16 mouse cellular contexts compared by ENCODE assay signal in genomic region chr9:79430417-79430816, GRCm38 (mm10).
DNase-seq lines count a peak whose midpoint lies in the region; ATAC-seq and TF ChIP-seq lines count a peak whose summit lies in the region.
"Had no signal": no experiment of that assay in that cellular context is flagged by ENCODE, and none has a peak within 500 bp of the region (broad histone marks: within the 10 kb centered on the region; RNA-seq: fewer than 3 reads in every experiment).

No protein-coding gene starts in this region.

- DNase-seq in forebrain, postnatal 0 days, result peak; percentile 9
- DNase-seq in forebrain, embryonic 11.5 days (ENCODE audit: low spot score), result no peak
- peak; percentile 42 for DNase-seq in midbrain, postnatal 0 days (ENCODE audit: low spot score)
- peak; percentile 35 to 75 for DNase-seq in cerebellum, adult 2 months
- DNase-seq in cerebellum, postnatal 36 days, result peak; percentile 45 to 49
- DNase-seq in natural killer cell, adult 2 months (ENCODE audit: low spot score in 2 of 2), result no peak
- no peak for DNase-seq in limb, embryonic 10.5 days (ENCODE audit: low spot score)
- DNase-seq: gastrocnemius, postnatal 36 days; liver; lung, adult 18-20 months; right cerebral cortex, adult 18-20 months had no signal

- no peaks in the 10 kb centered on the region for H3K4me1 ChIP-seq in forebrain, postnatal 0 days (ENCODE audit: insufficient read depth)
- H3K4me1 ChIP-seq in forebrain, embryonic 11.5 days (replicated peaks; ENCODE audit: control insufficient read depth, insufficient read depth, low read length), result no peaks in the 10 kb centered on the region
- no peaks in the 10 kb centered on the region for H3K4me1 ChIP-seq in midbrain, postnatal 0 days (ENCODE audit: insufficient read depth, low read length)
- H3K4me1 ChIP-seq in midbrain, embryonic 15.5 days, result no peaks in the 10 kb centered on the region
- H3K4me1 ChIP-seq in cerebellum, adult 2 months (ENCODE audit: control insufficient read depth, insufficient read depth, low read length), result peaks cover 3% of the 10 kb centered on the region; the same call in 1 of the 2 replicates
- H3K4me1 ChIP-seq in limb, embryonic 10.5 days, result no peaks in the 10 kb centered on the region
- H3K4me1 ChIP-seq: intestine, embryonic 15.5 days; megakaryocyte, embryonic 14.5 days had no signal

- no peaks in the 10 kb centered on the region for H3K27me3 ChIP-seq in forebrain, postnatal 0 days (ENCODE audit: insufficient read depth, low read length)
- no peaks in the 10 kb centered on the region for H3K27me3 ChIP-seq in forebrain, embryonic 11.5 days (ENCODE audit: control insufficient read depth, insufficient read depth, low read length)
- no peaks in the 10 kb centered on the region for H3K27me3 ChIP-seq in midbrain, postnatal 0 days (ENCODE audit: insufficient read depth, low read length)
- no peaks in the 10 kb centered on the region for H3K27me3 ChIP-seq in midbrain, embryonic 15.5 days (replicated peaks)
- H3K27me3 ChIP-seq in cerebellum, adult 2 months (ENCODE audit: control insufficient read depth, insufficient read depth, low read length), result no peaks in the 10 kb centered on the region
- no peaks in the 10 kb centered on the region for H3K27me3 ChIP-seq in limb, embryonic 10.5 days (ENCODE audit: low read depth, poor library complexity, severe bottlenecking)
- H3K27me3 ChIP-seq: CH12.LX; intestine, embryonic 15.5 days; megakaryocyte, embryonic 14.5 days had no signal

- no peaks in the 10 kb centered on the region for H3K36me3 ChIP-seq in forebrain, postnatal 0 days (ENCODE audit: insufficient read depth)
- no peaks in the 10 kb centered on the region for H3K36me3 ChIP-seq in forebrain, embryonic 11.5 days (ENCODE audit: control insufficient read depth, insufficient read depth, low read length)
- H3K36me3 ChIP-seq in midbrain, postnatal 0 days (ENCODE audit: insufficient read depth, low read length), result no peaks in the 10 kb centered on the region
- H3K36me3 ChIP-seq in midbrain, embryonic 15.5 days (replicated peaks), result no peaks in the 10 kb centered on the region
- H3K36me3 ChIP-seq in limb, embryonic 10.5 days, result no peaks in the 10 kb centered on the region
- H3K36me3 ChIP-seq: intestine, embryonic 15.5 days had no signal

- H3K27ac ChIP-seq in forebrain, postnatal 0 days (ENCODE audit: low read depth, low read length), result no peak overlapping the region
- no peak overlapping the region for H3K27ac ChIP-seq in forebrain, embryonic 11.5 days (ENCODE audit: low read depth, low read length)
- no peak overlapping the region for H3K27ac ChIP-seq in midbrain, postnatal 0 days (ENCODE audit: low read depth, low read length)
- no peak overlapping the region for H3K27ac ChIP-seq in midbrain, embryonic 15.5 days
- no peak overlapping the region for H3K27ac ChIP-seq in cerebellum, adult 2 months (ENCODE audit: insufficient read depth, low read length)
- H3K27ac ChIP-seq in limb, embryonic 10.5 days, result no peak overlapping the region
- H3K27ac ChIP-seq: intestine, embryonic 15.5 days had no signal

- no peak overlapping the region for H3K4me3 ChIP-seq in forebrain, postnatal 0 days (ENCODE audit: low read depth, low read length)
- no peak overlapping the region for H3K4me3 ChIP-seq in forebrain, embryonic 11.5 days (ENCODE audit: low read depth, low read length)
- no peak overlapping the region for H3K4me3 ChIP-seq in midbrain, postnatal 0 days (ENCODE audit: low read depth, low read length)
- H3K4me3 ChIP-seq in midbrain, embryonic 15.5 days, result no peak overlapping the region
- no peak overlapping the region for H3K4me3 ChIP-seq in cerebellum, adult 2 months (replicated peaks; ENCODE audit: insufficient read depth, low read depth, low read length)
- no peak overlapping the region for H3K4me3 ChIP-seq in limb, embryonic 10.5 days
- H3K4me3 ChIP-seq: intestine, embryonic 15.5 days; megakaryocyte, embryonic 14.5 days had no signal

- H3K4me2 ChIP-seq in forebrain, postnatal 0 days (ENCODE audit: low read depth), result no peak overlapping the region
- H3K4me2 ChIP-seq in forebrain, embryonic 11.5 days (ENCODE audit: low read depth, low read length, severe bottlenecking), result no peak overlapping the region
- H3K4me2 ChIP-seq in midbrain, postnatal 0 days (ENCODE audit: low read depth, low read length, poor library complexity, severe bottlenecking), result no peak overlapping the region
- H3K4me2 ChIP-seq in midbrain, embryonic 15.5 days, result no peak overlapping the region
- H3K4me2 ChIP-seq: intestine, embryonic 15.5 days had no signal

- no peaks in the 10 kb centered on the region for H3K9me3 ChIP-seq in forebrain, postnatal 0 days (ENCODE audit: low read length)
- H3K9me3 ChIP-seq in forebrain, embryonic 11.5 days (ENCODE audit: control insufficient read depth, low read length), result no peaks in the 10 kb centered on the region
- no peaks in the 10 kb centered on the region for H3K9me3 ChIP-seq in midbrain, postnatal 0 days (ENCODE audit: low read length)
- no peaks in the 10 kb centered on the region for H3K9me3 ChIP-seq in midbrain, embryonic 15.5 days
- H3K9me3 ChIP-seq in limb, embryonic 10.5 days (replicated peaks), result no peaks in the 10 kb centered on the region
- H3K9me3 ChIP-seq: intestine, embryonic 15.5 days; megakaryocyte, embryonic 14.5 days had no signal

- no peak for ATAC-seq in forebrain, postnatal 0 days
- ATAC-seq in forebrain, embryonic 11.5 days (replicated peaks; ENCODE audit: low FRiP score), result no peak
- ATAC-seq in midbrain, postnatal 0 days (ENCODE audit: low FRiP score), result no peak
- ATAC-seq in midbrain, embryonic 15.5 days (replicated peaks), result no peak
- ATAC-seq: forebrain, embryonic 16.5 days; intestine, embryonic 15.5 days had no signal

- WGBS in forebrain, postnatal 0 days, result 32% methylated on average over 1 of the region's 1 CpGs
- WGBS in forebrain, embryonic 11.5 days, result 90% methylated on average over 1 of the region's 1 CpGs
- 50% methylated on average over 1 of the region's 1 CpGs for WGBS in midbrain, postnatal 0 days
- 58% methylated on average over 1 of the region's 1 CpGs for WGBS in midbrain, embryonic 15.5 days
- 8% methylated on average over 1 of the region's 1 CpGs for WGBS in cerebellum, adult 2 months
- 86% methylated on average over 1 of the region's 1 CpGs for WGBS in limb, embryonic 10.5 days

- TF ChIP-seq POLR2A in cerebellum, adult 2 months (IDR thresholded peaks at IDR 0.05; ENCODE audit: borderline replicate concordance, insufficient read depth, low read length), result no peak

- TF ChIP-seq CTCF in forebrain, postnatal 0 days (IDR thresholded peaks at IDR 0.05; ENCODE audit: low read depth), result no peak
- no peak for TF ChIP-seq CTCF in midbrain, postnatal 0 days (IDR thresholded peaks at IDR 0.05)
- TF ChIP-seq CTCF in cerebellum, adult 2 months (IDR thresholded peaks at IDR 0.05; ENCODE audit: borderline replicate concordance, insufficient read depth, low read depth, low read length), result no peak

- H3K9ac ChIP-seq in forebrain, postnatal 0 days, result no peak overlapping the region
- H3K9ac ChIP-seq in forebrain, embryonic 11.5 days (ENCODE audit: low read length), result no peak overlapping the region
- no peak overlapping the region for H3K9ac ChIP-seq in midbrain, postnatal 0 days (replicated peaks; ENCODE audit: low read length, poor library complexity, severe bottlenecking)
- H3K9ac ChIP-seq in midbrain, embryonic 15.5 days, result no peak overlapping the region
- H3K9ac ChIP-seq: intestine, embryonic 15.5 days had no signal

Comparison
In these comparisons a context has a peak if more than half of its experiments do, and no peak if none do; other contexts are left out.
1. DNase-seq: peak in forebrain, postnatal 0 days (single experiment), midbrain, postnatal 0 days (single experiment), cerebellum, adult 2 months (2 of 2) and cerebellum, postnatal 36 days (2 of 2); none in forebrain, embryonic 11.5 days (single experiment), natural killer cell, adult 2 months (0 of 2) and limb, embryonic 10.5 days (single experiment).